In genomic region chr9:57299790-57300477, GRCm38 (mm10) we compare ENCODE assay signal across 1 mouse cellular context.
A peak's percentile ranks its signal among the peaks of the same experiment; 100 is the strongest.
TF ChIP-seq lines count a peak whose summit lies in the region.

No protein-coding gene starts in this region.

TF ChIP-seq in MEL, 35 proteins besides CTCF, POLR2A, EP300 and RAD21 (continued from another document):
- peak; percentile 47; the same call in 1 of the 2 replicates for TF ChIP-seq MAFK (IDR thresholded peaks at IDR 0.05; ENCODE audit: borderline replicate concordance, low read depth, low read length)
- TF ChIP-seq JUND (IDR thresholded peaks at IDR 0.05; ENCODE audit: low read depth, low read length): peak; percentile 61; the same call in 1 of the 2 replicates
- peak; percentile 100 for TF ChIP-seq ETS1 (IDR thresholded peaks at IDR 0.05; ENCODE audit: low read depth, low read length)
- TF ChIP-seq USF2 (IDR thresholded peaks at IDR 0.05; ENCODE audit: borderline replicate concordance in 1 of 2, insufficient read depth in 1 of 2, low read depth in 1 of 2, low read length in 2 of 2): no peak
- no peak for TF ChIP-seq ZKSCAN1 (IDR thresholded peaks at IDR 0.05; ENCODE audit: low read depth, low read length)
- peak; percentile 33 for TF ChIP-seq CHD2 (IDR thresholded peaks at IDR 0.05; ENCODE audit: low read length)
- TF ChIP-seq CHD1 (IDR thresholded peaks at IDR 0.05; ENCODE audit: low read depth, low read length): no peak
- TF ChIP-seq E2F4 (IDR thresholded peaks at IDR 0.05; ENCODE audit: borderline replicate concordance, low read depth, low read length): no peak
- peak; percentile 86 for TF ChIP-seq TAL1 (IDR thresholded peaks at IDR 0.05; ENCODE audit: low read length)
- TF ChIP-seq POLR2AphosphoS2 (IDR thresholded peaks at IDR 0.05; ENCODE audit: low read length): no peak
